Mouse (Mus musculus) ZHBTc4 (cell line): Measurements from ENCODE around the gene Trim80.

Source experiments
- DNase-seq: peaks from one replicate; pipeline ENCODE4 v3.0.0-alpha.2; 2011; ENCODE audit warnings: low read depth, low spot score

Trim80 gene

DNA sequence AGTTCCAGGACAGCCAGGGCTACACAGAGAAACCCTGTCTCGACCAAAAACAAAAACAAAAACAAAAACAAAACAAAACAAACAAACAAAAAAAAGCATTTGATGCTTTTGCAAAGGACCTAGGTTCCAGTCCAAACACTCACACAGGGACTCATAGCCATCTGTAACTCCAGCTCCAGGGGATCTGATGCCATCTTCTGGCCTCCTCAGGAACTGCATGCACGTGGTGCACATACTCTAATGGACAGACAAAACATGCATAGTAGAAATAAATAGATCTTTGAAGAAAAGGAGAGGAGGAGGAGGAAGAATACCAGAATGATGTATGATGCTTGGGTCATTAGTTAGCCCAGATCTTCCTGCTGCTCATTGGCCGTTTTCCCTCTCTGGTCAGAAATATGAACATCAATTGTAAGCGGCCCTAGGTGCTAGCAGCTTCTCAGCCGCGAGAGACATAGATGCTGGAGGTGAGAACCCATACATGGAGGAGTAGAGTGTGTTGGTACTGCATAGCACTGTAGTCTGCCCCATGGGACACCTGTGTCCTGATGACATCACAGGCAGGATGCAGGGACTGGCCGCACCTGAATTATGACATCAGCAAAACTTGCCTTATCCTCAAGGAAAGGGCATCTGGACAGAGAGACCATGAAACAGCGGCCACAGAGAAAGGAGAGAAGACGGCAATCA lies at the start of gene Trim80:
Gene Trim80, plus strand, starts transcription at position 640 of the 690 bp plus-strand sequence.
- DNase-seq: peak; percentile 83

DNA sequence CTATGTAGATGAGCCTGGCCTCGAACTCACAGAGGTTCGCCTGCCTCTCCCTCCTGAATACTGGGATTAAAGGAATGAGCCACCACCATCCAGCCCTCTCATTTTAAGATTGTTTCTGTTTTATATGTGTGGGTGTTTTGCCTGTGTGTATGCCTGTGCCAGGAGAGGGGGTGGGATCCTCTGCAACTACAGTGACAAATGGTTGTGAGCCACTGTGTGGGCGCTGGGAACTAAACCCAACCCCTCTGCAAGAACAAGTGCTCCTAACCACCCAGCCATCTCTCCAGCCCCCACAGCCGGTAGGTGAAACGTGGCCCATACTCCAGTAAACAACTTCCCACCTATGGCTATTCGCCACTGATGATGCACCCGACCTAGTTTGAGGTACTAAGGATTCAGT lies 49.0 kb upstream of the Trim80 start:
- DNase-seq: no peak

DNA sequence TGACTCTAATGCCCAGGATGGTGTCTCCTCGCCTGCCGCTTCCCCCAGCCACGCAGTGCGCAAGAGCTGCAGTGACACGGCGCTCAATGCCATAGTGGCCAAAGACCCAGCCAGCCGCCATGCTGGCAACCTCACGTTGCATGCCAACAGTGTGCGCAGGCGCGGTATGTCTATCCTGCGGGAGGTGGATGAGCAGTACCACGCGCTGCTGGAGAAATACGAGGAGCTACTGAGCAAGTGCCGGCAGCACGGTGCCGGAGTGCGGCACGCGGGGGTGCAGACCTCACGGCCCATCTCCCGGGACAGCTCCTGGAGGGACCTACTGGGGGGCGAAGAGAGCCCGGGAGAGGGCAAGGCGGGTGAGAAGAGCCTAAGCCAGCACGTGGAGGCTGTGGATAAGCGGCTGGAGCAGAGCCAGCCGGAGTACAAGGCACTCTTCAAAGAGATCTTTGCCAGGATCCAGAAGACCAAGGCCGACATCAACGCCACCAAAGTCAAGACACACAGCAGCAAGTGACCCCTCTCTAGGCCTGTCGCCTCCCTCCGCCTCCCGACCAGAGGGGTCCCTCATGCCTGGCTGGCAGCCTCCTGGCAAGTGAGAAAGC lies 46.5 kb upstream of the Trim80 start:
- DNase-seq: peak; percentile 84

DNA sequence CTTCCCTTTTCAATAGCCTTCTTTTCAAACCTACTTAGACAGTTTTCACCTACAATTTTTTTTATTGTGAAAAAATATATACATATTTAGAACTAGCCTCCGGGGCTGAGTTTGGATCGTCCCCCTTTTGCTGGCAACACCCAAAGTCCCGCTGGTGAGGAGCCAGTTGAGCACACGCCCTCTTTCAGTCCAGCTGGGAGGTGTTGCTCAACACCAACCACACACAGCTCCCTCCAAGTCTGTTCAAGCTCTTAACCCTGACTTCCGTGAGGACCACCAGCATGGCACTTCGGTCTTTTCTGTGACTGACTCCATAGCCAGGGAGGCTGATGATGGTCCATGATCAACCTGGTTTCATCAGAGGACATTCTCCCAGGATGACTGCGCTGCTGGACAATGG lies 42.3 kb upstream of the Trim80 start:
- DNase-seq: no peak

DNA sequence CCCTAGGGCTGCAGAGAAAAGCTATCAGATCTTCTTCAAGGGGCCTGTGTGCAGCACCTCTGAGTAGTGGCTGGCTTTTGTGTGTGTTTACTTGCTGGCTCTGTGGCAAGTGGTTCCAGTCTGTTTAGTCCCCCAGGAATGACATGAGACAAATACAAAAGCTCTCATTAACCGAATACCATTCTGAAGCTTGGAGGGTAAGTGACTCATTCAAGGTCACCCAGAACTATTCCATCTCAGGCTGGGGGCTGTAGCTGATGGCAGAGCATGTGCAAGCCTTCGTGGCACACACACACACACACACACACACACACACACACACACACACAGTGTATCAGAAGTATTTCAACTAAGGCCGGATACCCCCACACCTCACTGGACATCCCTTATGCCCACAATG lies 40.2 kb upstream of the Trim80 start:
- DNase-seq: no peak

DNA sequence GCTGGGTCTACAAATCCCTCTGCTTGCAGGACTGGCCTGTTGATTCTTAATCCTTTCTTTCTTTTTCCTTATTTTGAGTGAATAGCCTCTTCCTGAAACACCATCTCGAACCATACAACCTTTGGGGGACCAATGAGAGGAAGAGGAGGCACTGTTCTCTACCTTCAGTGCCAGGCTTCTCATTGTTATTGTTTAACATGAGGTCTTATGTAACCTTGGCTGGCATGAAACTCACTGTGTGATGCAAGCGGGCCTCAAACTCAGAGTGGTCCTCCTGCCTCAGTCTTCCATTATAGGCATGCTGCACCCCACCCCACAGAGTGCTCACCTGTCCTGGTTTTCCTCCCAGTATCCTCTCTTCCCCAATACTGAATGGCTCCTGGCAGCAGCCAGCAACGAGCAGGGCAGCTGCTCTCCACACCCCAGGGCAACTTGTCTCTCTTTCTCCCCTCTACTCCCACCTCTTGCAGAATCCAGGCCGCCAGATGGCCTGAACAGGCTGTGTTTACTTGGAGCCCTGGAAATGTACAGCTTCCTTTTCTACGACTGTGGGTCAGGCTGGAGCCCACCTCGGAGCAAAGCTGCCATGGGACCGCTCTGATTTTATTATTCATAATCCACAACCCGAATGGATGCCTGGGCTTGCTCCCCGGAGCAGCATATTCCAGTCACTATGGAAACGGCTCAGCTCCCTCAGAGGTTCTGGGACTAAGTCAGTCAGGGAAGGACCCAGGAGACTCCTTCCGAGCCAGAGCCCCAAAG lies 39.5 kb upstream of the Trim80 start:
- DNase-seq: no peak

DNA sequence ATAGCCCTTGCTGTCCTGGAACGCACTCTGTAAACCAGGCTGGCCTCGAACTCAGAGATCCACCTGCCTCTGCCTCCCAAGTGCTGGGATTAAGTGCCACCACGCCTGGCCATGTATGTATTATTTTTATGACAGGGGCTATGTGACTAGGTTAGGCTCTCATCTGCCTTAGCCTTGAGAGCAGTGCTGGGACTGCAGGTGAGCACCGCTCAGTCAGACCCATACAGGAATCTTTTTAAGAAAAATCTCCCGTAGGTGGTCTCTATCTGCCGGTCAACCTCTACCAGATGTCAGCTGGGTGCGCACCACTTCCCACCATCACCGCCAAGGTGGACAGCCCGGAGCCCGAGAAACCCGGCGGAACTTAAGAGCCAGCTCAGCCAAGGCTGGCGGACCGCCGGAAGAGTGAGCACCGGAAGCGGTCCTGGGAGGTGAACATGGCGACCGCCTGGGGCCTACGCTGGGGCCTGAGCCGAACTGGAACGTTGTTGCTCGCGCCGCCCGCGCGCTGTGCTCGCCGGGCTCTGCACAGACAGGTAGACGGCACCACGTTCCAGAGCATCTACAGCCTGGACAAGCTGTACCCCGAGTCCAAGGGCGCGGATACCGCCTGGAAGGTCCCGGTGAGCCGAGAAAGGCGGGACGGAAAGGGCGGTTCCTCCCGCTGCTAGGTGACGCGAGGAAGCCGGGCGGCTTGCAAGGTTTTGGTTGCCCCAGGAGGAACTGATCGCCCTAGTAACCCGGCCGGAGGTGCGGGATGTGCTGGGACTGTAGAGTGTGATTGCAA lies 36.8 kb upstream of the Trim80 start, which contains the start of gene Mrpl58:
Gene Mrpl58, plus strand, starts transcription at position 415 of the 787 bp plus-strand sequence.
- DNase-seq: peak; percentile 91

DNA sequence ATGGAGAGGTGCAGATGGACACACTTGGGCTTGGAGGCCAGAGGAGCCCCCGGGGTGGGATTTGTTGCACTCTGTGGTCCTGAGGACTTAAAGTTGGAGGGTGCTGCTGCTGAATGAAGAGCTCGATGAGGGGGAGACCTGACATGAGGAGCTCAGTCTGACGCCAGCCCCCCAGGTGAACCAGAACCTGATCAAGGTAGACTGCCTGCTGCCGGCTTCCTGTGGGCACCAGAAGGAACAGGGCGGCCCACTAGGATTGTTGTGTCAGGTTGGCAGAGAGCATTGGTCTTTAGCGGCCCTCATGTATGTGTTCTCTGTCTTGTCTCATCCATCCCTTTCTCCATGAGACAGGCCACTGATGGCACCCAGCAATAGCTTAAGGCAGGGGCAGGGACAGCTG lies 34.6 kb upstream of the Trim80 start:
- no peak for DNase-seq

DNA sequence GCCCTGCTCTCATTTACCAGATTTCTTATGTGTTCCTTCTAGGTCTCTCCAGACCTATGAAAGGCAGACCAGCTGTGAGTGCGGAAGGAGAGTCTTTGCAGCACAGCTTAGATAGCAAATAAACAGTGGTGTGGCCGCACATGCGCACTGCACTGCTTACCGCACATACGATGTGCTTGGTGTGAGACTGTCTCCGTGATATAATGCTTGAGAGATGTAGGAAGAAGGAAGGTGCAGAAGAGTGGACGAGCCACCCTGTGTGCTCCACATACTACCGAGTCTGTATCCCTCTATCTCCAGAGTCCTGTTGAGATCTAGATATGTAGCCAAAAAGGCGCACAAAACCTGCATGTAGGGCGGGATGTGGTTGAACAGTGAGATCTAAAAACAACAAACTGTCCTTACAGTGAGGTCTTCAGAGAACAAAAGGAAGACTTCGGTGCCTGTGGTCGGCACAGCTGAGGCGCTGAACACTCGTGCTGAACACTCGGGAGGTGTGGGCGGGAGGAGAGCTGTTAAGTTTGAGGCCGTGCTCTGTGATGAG lies 33.4 kb upstream of the Trim80 start:
- DNase-seq: peak; percentile 34

DNA sequence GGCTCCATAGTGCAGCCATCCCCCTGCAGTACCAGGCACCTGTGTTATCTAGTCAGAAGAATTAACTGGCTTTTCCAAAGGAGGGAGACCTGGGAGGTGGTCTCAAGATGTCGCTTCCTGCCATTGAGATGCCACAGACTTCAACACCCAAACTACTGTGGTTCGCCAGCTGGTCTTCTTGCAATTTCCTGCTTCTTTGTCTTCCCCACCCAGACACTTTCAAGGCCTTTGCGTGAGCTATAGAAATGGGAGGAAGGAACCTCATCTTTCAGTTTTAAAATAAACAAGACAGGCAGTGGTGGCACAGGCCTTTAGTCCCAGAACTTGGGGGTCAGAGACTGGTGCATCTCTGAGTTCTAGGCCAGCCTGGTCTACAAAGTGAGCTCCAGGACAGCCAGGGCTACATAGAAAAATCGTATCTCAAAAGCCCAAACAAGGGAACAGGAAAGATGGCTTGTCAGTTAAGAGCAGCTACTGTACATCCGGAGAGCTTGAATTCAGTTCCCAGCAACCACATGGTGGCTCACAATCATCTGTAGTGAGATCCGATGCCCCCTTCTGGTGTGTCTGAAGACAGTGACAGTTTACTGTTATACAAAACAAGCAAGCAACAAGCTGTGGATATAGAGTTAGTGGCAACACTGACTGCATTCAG lies 32.0 kb upstream of the Trim80 start:
- DNase-seq: no peak

DNA sequence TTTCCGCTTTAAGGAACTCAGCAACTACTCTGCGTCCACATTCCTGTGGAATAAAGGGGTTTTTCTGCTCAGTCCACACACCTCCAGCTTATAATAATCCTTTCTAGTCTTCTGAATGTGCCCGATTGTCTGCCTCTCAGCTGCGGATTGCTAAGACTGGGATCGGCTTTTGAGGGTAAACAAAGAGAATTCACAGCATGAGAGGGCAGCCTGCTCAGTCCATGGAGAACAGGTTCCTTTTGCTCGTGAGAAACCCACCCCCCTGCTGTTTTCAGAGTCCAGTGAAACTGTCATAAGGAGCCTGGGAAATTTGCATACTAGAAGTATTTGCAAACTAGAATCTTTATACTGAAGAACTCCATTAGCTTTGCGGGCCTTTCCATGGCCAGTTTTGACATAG lies 30.8 kb upstream of the Trim80 start:
- peak; percentile 75 for DNase-seq

DNA sequence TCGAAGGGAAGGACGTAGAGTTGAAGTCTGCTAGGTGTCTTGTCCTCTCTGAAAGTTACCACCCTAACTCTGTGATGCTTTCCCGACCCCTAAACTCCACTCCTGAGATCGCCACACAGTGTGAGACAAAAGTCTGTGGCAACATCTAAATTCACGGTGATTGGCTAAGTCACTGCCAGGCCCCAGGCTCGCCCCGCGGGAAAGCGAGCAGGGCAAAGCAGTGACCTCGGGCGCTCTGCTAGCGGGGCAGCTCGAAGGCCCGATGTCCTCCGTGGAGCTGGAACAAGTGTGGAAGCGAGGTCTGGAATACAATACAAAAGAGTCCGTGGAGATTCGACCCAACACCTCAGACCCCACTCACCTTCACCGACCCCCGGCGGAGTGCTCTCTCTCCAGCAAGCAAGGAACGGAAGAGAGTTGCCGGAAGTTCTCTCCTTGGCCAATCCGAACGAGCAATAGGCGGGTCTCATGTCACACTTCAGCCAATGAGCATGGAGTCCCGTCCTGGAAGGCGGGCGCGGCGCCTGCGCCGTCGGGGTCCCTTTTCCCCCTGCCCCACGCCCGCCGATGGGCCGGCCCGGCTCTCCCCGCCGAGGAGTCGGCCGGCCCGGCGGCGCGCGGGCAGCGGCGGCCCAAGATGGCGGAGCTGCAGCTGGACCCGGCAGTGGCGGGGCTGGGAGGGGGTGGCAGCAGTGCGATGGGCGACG lies 20.7 kb upstream of the Trim80 start, which contains the start of the genes Atp5h and Kctd2:
Gene Atp5h, minus strand, starts transcription at position 432 of the 707 bp plus-strand sequence.
Gene Kctd2, plus strand, starts transcription at position 598 of the 707 bp plus-strand sequence.
- DNase-seq: peak; percentile 98

DNA sequence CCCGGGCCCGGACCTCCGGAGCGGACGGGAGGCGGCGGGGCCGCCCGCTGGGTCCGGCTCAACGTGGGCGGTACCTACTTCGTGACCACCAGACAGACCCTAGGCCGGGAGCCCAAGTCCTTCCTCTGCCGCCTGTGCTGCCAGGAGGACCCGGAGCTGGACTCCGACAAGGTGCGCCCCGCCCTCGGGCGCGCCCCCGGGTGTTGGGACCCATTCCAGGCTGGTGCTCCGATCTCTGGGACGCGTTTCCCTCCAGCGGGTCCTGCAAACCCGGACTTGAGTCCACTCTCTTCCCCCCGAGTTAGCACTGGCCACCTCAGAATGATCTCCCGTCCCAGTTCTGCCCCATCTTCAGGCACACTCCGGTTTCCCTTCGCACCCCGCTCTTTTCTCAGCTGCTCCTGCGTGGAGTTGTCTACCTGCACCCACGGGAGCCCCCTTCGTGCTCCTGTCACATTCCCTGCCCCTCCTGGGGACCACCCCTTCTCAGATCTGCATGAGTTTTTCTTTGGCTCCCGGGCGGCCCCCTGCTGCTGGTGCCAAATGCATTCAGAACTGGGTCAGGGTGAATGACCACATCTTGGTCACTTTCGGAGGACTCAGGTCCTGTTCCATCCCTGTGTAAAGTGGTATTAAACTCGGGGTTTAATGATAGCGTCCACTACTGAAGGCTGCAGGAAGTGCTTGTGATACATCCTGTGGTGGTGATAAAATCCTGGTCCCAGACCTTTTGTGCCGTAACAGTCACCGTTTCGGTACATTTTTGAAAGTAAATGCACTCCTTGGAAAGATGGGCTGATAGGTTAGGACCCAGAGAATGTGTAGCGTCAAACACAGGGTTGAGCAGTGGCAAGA lies 19.8 kb upstream of the Trim80 start:
- DNase-seq: peak; percentile 58

DNA sequence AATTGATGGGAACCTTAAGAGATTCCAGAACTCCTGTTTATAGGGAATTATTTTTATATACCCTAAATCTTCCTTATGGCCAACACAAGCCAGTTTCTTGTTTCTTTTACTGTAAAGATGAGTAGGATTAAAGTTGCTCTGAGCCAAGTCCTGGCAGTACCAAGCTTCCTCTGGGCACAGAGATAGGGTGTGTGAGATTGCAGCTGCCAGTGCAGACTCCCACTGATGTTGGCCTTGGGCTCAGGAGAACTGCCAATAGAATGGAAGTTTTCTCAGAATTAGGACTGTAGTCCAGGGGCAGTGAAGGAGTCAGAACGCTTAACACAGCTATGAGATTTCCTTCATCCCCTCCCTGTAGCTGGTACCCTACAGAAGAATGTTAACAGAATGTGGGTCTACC lies 19.0 kb upstream of the Trim80 start:
- DNase-seq: no peak

DNA sequence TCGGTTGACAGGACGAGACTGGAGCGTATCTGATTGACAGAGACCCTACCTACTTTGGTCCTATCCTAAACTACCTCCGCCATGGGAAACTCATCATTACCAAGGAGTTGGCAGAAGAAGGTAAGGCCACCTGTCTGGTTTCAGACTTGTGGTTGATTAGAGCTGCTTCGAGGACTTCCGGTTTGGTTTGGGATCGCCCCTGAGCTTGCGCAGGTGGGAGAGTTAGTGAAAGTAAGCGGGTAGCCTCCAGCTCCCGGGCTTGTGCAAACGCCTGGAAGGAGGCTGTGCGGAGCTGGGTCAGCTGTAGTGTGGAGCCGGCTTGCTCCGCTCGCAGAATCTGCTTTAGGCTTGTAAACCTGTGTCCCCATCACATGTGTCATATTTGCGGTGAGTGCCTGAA lies 18.4 kb upstream of the Trim80 start:
- no peak for DNase-seq

DNA sequence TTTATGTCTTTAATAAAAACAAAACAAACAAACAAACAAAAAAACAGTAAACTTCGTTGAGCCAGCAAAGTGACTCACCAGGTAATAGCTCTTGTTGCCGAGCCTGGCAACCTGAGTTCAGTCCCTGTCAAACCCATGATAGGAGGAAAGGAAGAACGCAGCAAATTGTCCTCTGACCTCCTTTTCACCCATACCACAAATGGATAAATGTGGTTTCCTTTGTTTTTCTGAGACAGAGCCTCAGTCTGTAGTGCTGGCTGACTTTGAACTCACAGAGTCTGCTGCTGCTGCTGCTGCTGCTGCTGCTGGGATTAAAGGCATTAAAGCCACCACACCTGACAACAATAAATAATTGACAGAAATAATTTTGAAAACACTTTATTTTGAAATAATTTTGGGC lies 17.3 kb upstream of the Trim80 start:
- DNase-seq: no peak

DNA sequence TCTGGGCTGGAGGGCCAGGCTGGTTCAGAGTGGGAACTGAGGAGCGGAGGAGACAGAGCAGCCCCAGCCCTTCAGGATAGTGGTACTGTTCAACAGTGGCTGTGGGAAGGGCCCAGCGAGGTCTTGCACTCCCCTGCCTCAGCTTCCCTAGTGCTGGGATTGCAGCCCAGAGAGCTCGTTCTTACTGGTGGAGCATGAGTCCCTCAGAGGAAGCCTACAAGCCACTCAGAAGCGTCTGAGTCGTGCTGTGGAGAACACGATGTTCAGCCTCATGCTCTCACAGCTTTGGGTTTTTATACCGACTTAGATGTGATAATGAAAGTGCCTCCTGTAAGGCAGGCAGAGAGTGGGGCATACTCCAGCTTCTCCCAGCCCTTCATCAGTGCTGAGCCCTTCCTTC lies 15.7 kb upstream of the Trim80 start:
- DNase-seq: no peak

DNA sequence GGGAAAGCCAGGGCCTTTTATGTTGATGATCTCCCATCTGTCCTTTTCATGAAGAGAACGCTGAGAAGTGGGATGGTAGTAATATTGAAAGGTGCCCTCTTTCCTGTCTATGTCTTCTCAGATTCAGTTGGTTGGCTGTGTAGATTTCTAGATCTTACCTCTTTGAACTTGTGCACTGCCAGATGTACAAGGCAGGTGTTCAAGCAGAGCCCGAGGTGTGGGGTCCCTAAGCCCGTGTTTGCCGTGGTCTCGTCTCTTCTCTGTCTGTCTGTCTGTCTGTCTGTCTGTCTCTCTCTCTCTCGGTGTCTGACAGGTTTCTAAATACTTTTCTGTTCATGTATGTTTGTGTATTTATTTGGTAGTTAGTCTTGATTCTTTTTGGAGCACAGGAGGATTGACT lies 14.7 kb upstream of the Trim80 start:
- DNase-seq: no peak
